Mouse (Mus musculus): ENCODE measurements around the gene Atp11a.

DNA sequence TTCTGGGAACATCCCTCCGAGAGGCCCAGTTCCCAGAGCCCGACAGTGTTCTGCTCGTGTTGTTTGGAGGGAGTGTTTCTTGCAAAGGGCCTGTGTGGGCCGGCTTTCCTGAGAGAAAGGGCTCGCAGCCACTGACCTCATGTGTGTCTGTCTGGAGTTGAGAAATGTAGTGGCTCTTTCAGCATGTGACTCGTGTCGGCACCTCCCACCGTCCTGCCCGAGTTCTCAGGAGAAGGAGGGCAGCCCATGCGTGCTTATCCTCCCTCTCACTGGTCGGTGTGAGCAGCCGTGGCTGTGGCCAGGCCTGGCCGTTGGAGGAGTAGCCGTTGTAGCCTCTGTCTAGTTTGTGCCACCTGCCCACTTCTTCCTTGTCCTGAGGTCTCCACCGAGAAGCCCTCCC lies 99.2 kb downstream of the Atp11a start:
- TF ChIP-seq GABPA (IDR thresholded peaks at IDR 0.05; ENCODE audit: low read depth, low read length) (no peak), ZC3H11A (IDR thresholded peaks at IDR 0.05; ENCODE audit: low read depth, low read length) (no peak), CTCF (IDR thresholded peaks at IDR 0.05 in 2 of 3, conservative IDR thresholded peaks at IDR 0.05 in 1 of 3; ENCODE audit: control insufficient read depth in 1 of 3, insufficient read depth in 1 of 3, low read depth in 2 of 3, low read length in 3 of 3, poor library complexity in 1 of 3, severe bottlenecking in 1 of 3) (no peak), POLR2A (IDR thresholded peaks at IDR 0.05; ENCODE audit: control insufficient read depth in 1 of 2, insufficient read depth in 1 of 2, low read depth in 1 of 2, low read length in 2 of 2, poor library complexity in 1 of 2) (no peak), KAT2A (conservative IDR thresholded peaks at IDR 0.05; ENCODE audit: low read depth, low read length) (no peak), POLR2AphosphoS5 (IDR thresholded peaks at IDR 0.05; ENCODE audit: borderline replicate concordance, low read depth, low read length) (no peak), TAL1 (IDR thresholded peaks at IDR 0.05; ENCODE audit: low read length) (no peak), USF2 (IDR thresholded peaks at IDR 0.05; ENCODE audit: borderline replicate concordance in 1 of 2, insufficient read depth in 1 of 2, low read depth in 1 of 2, low read length in 2 of 2) (no peak)
